Mouse (Mus musculus): ENCODE data around the gene Usf3.

The Usf3 gene

DNA sequence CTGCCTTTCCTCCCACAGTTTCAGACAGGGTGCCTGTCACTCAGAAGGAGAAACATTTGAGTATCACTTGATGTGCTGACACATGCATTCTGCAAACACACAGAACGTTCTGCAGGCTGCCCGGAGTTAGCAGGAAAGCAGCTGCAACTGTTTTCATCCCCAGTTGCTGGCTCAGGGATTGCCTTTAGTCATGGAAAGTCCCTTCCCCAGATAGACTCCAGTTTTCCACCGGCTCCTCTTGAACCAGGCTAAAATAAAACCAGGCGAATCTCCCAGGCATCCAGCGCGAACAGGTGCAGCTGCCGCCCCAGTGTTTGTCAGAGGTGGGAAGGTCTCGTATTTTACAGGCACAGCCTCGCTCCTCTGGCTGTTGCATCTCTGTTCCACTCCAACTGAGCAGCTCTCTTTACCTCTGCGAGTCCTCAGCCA is 65.8 kb downstream of the Usf3 start:
- DNase-seq, result no peak

GRCm38 (mm10) chr16:44240406-44240805 is 67.4 kb downstream of the Usf3 start:
- no peak for DNase-seq

DNA sequence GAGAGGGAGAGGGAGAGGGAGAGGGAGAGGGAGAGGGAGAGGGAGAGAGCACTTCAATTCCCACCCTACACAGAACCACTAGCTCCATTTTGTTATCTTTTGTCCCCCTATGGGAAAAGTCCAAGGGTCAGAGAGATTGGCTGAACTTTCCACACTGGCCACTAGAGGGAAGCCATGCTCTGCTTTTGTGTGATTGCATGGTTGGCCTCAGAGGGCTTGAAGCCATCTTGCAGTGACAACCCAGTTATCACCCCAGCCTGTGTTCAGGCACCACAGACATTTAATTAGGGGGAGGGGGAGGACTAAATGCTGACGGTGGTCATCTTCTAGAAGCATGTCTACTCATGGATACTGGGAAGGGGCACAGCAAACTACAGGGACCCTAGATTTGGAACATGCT is 69.6 kb downstream of the Usf3 start:
- DNase-seq, result peak; percentile 65 to 69

DNA sequence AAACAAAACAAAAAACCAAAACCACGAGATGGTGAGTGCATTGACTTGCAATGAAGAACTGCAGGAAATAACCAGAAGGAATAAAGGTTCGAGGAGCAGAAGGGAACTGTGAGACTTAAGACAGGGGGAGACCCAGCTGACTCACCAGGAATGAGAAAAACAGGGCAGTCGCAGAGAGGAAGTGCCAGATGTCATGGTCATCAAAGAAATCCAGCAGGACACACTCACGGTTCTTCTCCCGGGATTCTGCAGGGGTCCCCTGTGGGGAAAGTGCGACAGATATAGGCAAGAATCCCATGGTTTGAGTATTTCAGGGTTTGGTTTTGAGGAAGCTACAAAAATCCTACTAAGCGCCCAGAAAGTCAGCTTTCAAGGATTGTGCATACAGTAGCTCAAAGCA is 70.3 kb downstream of the Usf3 start:
- no peak for DNase-seq

GRCm38 (mm10) chr16:44249985-44250384 is 76.9 kb downstream of the Usf3 start:
- DNase-seq, result no peak

DNA sequence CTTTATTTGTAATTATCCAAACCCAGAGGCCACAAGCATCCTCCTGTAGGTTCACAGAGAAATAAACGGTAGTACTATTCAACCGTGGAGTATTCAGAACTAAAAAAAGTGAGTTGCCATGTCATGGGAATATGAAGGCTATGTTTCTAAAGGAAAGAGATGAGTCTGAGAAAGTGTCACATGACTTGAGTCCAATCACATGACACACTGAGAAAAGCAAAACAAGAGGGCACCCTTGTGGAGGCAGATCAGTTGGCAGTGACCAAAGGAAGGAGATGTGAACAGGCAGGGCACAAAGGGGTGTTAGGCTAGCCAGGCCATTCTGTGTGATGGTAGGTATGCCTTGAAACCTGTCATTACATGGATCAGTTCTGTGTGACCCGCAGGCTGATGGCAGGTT is 79.7 kb downstream of the Usf3 start:
- no peak for DNase-seq

- no peak for DNase-seq
Measured at GRCm38 (mm10) chr16:44253797-44254634, 81.0 kb downstream of the Usf3 start.

DNA sequence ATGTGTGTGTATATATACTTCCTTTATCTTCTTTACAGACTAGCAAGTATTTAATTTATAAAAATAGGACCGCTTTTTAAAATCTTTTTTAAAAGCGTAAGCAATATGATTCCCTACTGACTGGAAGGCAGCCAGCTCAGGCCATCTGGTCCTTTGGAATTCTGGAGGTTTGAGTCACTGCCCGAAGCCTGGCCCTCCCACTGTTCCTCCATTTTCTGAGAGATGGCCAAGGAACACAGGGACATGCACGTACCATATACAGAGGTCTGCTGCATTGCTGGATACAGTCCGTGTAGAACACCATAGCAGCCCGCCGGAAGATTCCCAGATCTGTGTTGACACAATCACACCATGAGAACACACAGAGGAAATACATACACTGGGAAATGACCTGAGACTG is 81.7 kb downstream of the Usf3 start:
- DNase-seq, result no peak

GRCm38 (mm10) chr16:44257476-44257875 is 84.4 kb downstream of the Usf3 start:
- no peak for DNase-seq

DNA sequence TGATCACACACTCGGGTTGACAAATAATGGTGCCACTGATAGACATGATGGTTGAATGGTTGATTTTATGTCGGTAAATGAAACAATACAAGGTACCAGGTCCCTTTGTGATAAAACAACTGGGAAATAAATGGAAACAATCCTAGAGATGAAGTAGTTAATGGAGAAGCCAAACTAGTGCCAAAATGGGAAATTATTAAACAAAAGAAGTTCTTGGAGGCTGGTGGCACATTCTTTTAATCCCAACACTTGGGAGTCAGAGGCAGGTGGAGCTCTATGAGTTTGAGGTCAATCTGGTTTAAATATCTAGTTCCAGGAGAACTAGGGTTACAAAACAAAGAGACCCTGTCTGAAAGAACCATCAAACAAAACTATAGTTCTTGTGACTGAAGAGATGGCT is 91.9 kb downstream of the Usf3 start:
- DNase-seq, result no peak

DNA sequence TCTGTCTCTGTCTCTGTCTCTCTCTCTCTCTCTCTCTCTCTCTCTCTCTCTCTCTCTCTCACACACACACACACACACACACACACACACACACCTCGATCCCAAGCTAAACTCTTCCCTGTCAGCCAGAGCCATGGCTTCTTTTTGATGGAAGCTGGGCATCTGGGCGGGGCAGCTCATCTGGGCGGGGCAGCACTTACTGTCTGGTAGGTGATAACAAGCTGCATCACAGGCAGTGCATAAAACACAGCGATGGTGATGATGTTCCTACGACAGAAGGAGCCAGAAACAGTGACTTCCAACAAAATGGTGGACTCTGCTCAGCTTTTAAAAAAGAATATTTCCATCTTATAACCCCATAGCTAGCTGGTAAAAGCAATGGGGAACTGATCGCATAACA is 92.5 kb downstream of the Usf3 start:
- DNase-seq, result no peak

GRCm38 (mm10) chr16:44268541-44269215 is 95.6 kb downstream of the Usf3 start:
- no peak for DNase-seq

- DNase-seq, result no peak
Measured at GRCm38 (mm10) chr16:44269578-44269977, 96.5 kb downstream of the Usf3 start.

DNA sequence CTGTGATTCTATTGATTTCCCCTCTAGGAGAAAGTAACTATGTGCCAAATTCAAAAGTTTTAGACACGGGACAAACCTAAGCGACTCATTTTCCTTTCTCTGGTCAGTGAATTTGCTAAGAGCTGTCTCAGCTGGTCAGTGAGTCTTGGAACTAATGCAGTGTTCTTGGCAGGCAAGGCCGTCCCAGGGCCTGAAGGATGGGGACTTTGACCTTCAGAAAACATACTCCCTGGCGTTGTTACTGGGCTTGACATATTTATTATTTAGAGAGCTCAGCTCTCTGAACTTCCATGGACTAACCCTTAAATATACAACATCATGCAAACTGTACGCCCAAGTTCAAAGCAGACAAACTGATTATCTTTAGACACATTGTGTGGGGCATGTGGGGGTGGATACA is 97.6 kb downstream of the Usf3 start:
- no peak for DNase-seq

DNA sequence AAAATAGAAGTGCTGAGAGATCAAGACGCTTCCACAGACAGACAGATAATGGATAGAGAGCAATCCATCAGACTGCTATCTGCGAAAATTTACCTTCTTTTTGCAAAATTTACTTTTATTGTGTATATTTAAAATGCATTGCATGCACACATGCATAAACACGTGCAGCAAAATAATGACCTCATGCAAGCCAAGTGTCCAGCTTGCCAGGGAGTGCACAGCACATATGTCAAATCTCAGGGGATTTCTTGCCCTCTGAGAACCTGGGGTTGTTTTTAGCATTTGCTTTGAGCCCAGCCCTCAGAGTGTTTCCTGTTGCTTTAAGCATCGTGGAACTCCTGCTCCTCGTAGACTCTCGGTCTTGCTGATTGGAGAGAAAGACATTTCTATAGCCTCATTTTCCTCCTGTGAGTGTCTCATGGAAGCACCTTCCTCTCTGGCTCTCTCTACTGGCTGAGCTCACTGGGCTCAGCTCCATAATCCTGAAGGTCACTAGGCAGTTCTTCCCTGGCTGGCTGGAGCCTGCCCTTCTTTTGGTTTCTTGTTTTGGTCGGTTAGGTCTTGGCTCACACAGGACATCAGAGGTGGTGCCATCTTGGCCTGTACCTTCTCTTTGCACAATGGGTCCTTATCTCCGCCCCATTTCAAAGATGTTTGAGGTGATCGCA is 98.5 kb downstream of the Usf3 start:
- DNase-seq, result no peak

All from lung, adult 18-20 months (tissue).